Mouse (Mus musculus) intestine, embryonic 14.5 days (tissue): ENCODE results near the gene Tor1b. TPM values are rescaled to one million over a fixed set of nuclear protein-coding genes. Genes with fewer than 3 reads are reported as not detected.

Source experiments
- ATAC-seq: fragments of 200-750 bp; cut with Nextera tagmentation; replicated peaks from 2 replicates; pipeline ENCODE4 v1.8.0; 2017; ENCODE audit warnings: low read depth, moderate number of reproducible peaks, moderate TSS enrichment, moderate library complexity; ENCODE audit not compliant: low FRiP score, low TSS enrichment
- DNase-seq: peaks from one replicate; pipeline ENCODE4 v3.0.0-alpha.2; 2018; ENCODE audit warnings: low spot score
- H3K27ac ChIP-seq: fragments of 300-500 bp; sonication (generic); 2 replicates; pipeline ENCODE4 v1.5.1; 2014; ENCODE audit warnings: low read depth, mild to moderate bottlenecking, control low read depth
- H3K27me3 ChIP-seq: fragments of 300-500 bp; sonication (generic); replicated peaks from 2 replicates; pipeline ENCODE4 v1.6.1; 2014; ENCODE audit warnings: low read length, control low read depth; ENCODE audit not compliant: control insufficient read depth, insufficient read depth
- H3K36me3 ChIP-seq: fragments of 300-500 bp; sonication (generic); 2 replicates; pipeline ENCODE4 v1.6.1; 2014; ENCODE audit warnings: low read length, control low read depth; ENCODE audit not compliant: control insufficient read depth, insufficient read depth
- H3K4me1 ChIP-seq: fragments of 300-500 bp; sonication (generic); replicated peaks from 2 replicates; pipeline ENCODE4 v1.6.1; 2014; ENCODE audit warnings: low read length, control low read depth, mixed read lengths; ENCODE audit not compliant: control insufficient read depth, insufficient read depth
- H3K4me2 ChIP-seq: fragments of 300-500 bp; sonication (generic); 2 replicates; pipeline ENCODE4 v1.6.1; 2014; ENCODE audit warnings: low read length
- H3K4me3 ChIP-seq: fragments of 300-500 bp; sonication (generic); 2 replicates; pipeline ENCODE4 v1.5.1; 2014; ENCODE audit warnings: low read depth, low read length, control low read depth, mixed read lengths
- H3K9ac ChIP-seq: fragments of 300-500 bp; sonication (generic); 2 replicates; pipeline ENCODE4 v1.6.1; 2014; ENCODE audit warnings: mild to moderate bottlenecking, low read length
- H3K9me3 ChIP-seq: fragments of 300-500 bp; sonication (generic); 2 replicates; pipeline ENCODE4 v1.6.1; 2016; ENCODE audit warnings: low read length, control low read depth; ENCODE audit not compliant: control insufficient read depth
- WGBS: fragments of 180-500 bp; shearing (Covaris S2); extraction: QIAGEN DNeasy Blood & Tissue Kit; methylation state at CpG from one replicate; pipeline ENCODE4 v1.1.7; 2014; 5-methylcytosine and 5-hydroxymethylcytosine counted together
- polyA plus RNA-seq: library from polyadenylated mRNA; unstranded; fragments of >200 nt; fragmentation: Nextera tagmentation; extraction: Ambion mirVana; gene quantifications from 2 replicates; pipeline ENCODE4 v1.2.1, GENCODE M21; 2014

The Tor1b gene
- polyA plus RNA-seq, 1 experiment from 2014 or later = 29.1 TPM

- H3K27ac ChIP-seq = no peak overlapping the region
- H3K9ac ChIP-seq = no peak overlapping the region
- WGBS = 55% methylated on average over 5 of the region's 5 CpGs
- H3K27me3 ChIP-seq = no peaks in the 10 kb centered on the region
- H3K4me3 ChIP-seq = no peak overlapping the region
- H3K36me3 ChIP-seq = peaks cover 23% of the 10 kb centered on the region
- no peak overlapping the region for H3K4me2 ChIP-seq
- 0 out of 2 replicates have a peak, but pooled peaks cover 9% of the 10 kb centered on the region for H3K4me1 ChIP-seq
- no peaks in the 10 kb centered on the region for H3K9me3 ChIP-seq
- DNase-seq = no peak
- no peak for ATAC-seq
These were observed 54.4 kb downstream of the Tor1b start for GRCm38 (mm10) chr2:31007208-31007607.

Other genes with a start within 250 kb of the Tor1b start
- gene 1700001O22Rik, start 149.3 kb upstream of the Tor1b start, polyA plus RNA-seq = 2.1 and 2.2 TPM in 2 replicates
- 105 and 110 TPM in 2 replicates for gene Ntmt1, start 145.1 kb upstream of the Tor1b start, polyA plus RNA-seq
- 25.9 and 31.2 TPM in 2 replicates for gene Asb6, start 122.6 kb upstream of the Tor1b start, polyA plus RNA-seq
- gene Prrx2, start 118.0 kb upstream of the Tor1b start, polyA plus RNA-seq = 3.5 and 3.6 TPM in 2 replicates
- 3.7 and 4.5 TPM in 2 replicates for gene Ptges, start 23.1 kb upstream of the Tor1b start, polyA plus RNA-seq
- gene Tor1a, start 15.0 kb downstream of the Tor1b start, polyA plus RNA-seq = 69.4 and 69.6 TPM in 2 replicates
- 45.3 and 51.6 TPM in 2 replicates for gene BC005624, start 29.2 kb downstream of the Tor1b start, polyA plus RNA-seq
- 11.1 and 15.4 TPM in 2 replicates for gene Usp20, start 29.3 kb downstream of the Tor1b start, polyA plus RNA-seq
- gene Fnbp1, start 189.0 kb downstream of the Tor1b start, polyA plus RNA-seq = 31.1 and 31.4 TPM in 2 replicates
- gene Gpr107, start 199.4 kb downstream of the Tor1b start, polyA plus RNA-seq = 26.9 and 35.0 TPM in 2 replicates